Mouse (Mus musculus): ENCODE data around the gene Chd1l.

GRCm38 (mm10) chr3:97558554-97558953 is 51.4 kb downstream of the Chd1l start:
- TF ChIP-seq CTCF (conservative IDR thresholded peaks at IDR 0.05; ENCODE audit: low read length) (no peak), POU5F1 (IDR thresholded peaks at IDR 0.05; ENCODE audit: borderline replicate concordance, low read length) (no peak), NANOG (IDR thresholded peaks at IDR 0.05; ENCODE audit: borderline replicate concordance, low read length) (no peak)
